Mouse (Mus musculus) forebrain, embryonic 16.5 days (tissue): ENCODE data around the gene Sarnp. TPM values are rescaled to one million over a fixed set of nuclear protein-coding genes. Genes with fewer than 3 reads are reported as not detected.

Source experiments
- ATAC-seq: fragments of 200-750 bp; cut with Nextera tagmentation; 2 replicates; pipeline ENCODE4 v1.8.0; 2017; ENCODE audit warnings: mild to moderate bottlenecking, moderate library complexity
- H3K27ac ChIP-seq: fragments of 300-500 bp; sonication (generic); 2 replicates; pipeline ENCODE4 v1.5.1; 2014; ENCODE audit warnings: low read length, control low read depth
- H3K27me3 ChIP-seq: fragments of 300-500 bp; sonication (generic); replicated peaks from 2 replicates; pipeline ENCODE4 v1.6.1; 2014; ENCODE audit warnings: low read length; ENCODE audit not compliant: control insufficient read depth, insufficient read depth
- H3K36me3 ChIP-seq: fragments of 300-500 bp; sonication (generic); 2 replicates; pipeline ENCODE4 v1.6.1; 2014; ENCODE audit not compliant: control insufficient read depth, insufficient read depth
- H3K4me1 ChIP-seq: fragments of 300-500 bp; sonication (generic); replicated peaks from 2 replicates; pipeline ENCODE4 v1.6.1; 2014; ENCODE audit warnings: low read length; ENCODE audit not compliant: control insufficient read depth, insufficient read depth
- H3K4me2 ChIP-seq: fragments of 300-500 bp; sonication (generic); 2 replicates; pipeline ENCODE4 v1.6.1; 2014; ENCODE audit warnings: mild to moderate bottlenecking, low read length, control low read depth
- H3K4me3 ChIP-seq: fragments of 300-500 bp; sonication (generic); replicated peaks from 2 replicates; pipeline ENCODE4 v1.5.1; 2014; ENCODE audit warnings: mild to moderate bottlenecking, low read length, control low read depth
- H3K9ac ChIP-seq: fragments of 300-500 bp; sonication (generic); replicated peaks from 2 replicates; pipeline ENCODE4 v1.6.1; 2014; ENCODE audit warnings: low read depth, low read length, control low read depth
- H3K9me3 ChIP-seq: fragments of 300-500 bp; sonication (generic); 2 replicates; pipeline ENCODE4 v1.6.1; 2016; ENCODE audit warnings: low read length; ENCODE audit not compliant: control insufficient read depth
- WGBS: fragments of 180-500 bp; shearing (Covaris S2); extraction: QIAGEN DNeasy Blood & Tissue Kit; methylation state at CpG from one replicate; pipeline ENCODE4 v1.1.7; 2014; 5-methylcytosine and 5-hydroxymethylcytosine counted together
- polyA plus RNA-seq: library from polyadenylated mRNA; unstranded; fragments of >200 nt; fragmentation: Nextera tagmentation; extraction: Ambion mirVana; gene quantifications from 2 replicates; pipeline ENCODE4 v1.2.1, GENCODE M21; 2015

The Sarnp gene
- polyA plus RNA-seq: 180 and 194 TPM in 2 replicates

DNA sequence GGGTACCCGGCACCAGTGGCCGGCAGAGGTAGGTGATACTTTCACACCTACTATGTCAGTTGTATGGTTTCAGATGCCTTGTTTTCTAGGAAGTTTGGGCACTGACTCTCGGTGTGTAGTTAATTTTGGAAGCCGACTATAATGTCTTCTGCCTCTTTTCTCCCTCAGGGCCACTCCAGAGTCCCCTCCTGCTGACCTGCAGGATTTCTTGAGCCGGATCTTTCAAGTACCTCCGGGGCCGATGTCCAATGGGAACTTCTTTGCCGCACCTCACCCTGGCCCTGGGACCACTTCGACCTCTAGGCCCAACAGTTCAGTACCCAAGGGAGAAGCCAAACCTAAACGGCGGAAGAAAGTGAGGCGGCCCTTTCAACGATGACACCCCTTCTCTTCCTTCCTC lies at the start of gene Sarnp:
Gene Sarnp, plus strand, starts transcription at position 301 of the 400 bp plus-strand sequence.
- Histone ChIP-seq H3K36me3 (peaks cover 28% of the 10 kb centered on the region), H3K4me1 (peaks cover 5% of the 10 kb centered on the region)
- 94% methylated on average over 13 of the region's 13 CpGs for WGBS

DNA sequence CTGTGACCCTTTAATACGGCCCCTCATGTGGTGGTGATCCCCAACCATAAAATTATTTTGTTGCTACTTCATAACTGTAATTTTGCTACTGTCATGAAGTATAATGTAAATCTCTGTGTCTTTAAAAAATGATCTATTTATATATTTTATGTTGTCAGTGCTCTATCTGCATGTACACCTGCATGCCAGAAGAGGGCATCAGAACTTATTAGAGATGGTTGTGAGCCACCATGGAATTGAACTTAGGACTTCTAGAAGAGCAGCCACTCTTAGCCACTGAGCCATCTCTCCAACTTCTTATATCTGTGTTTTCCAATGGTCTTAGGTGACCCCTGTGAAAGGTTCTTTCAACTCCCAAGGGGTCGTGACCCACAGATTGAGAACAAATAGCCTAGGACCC lies 44.2 kb upstream of the Sarnp start:
- H3K36me3 ChIP-seq: no peaks in the 10 kb centered on the region
- H3K4me2 ChIP-seq: no peak overlapping the region
- no peak overlapping the region for H3K27ac ChIP-seq
- no peaks in the 10 kb centered on the region for H3K27me3 ChIP-seq
- ATAC-seq: no peak
- H3K9me3 ChIP-seq: no peaks in the 10 kb centered on the region
- no peak overlapping the region for H3K4me3 ChIP-seq
- 79% methylated on average over 2 of the region's 2 CpGs for WGBS
- H3K4me1 ChIP-seq: no peaks in the 10 kb centered on the region
- no peak overlapping the region for H3K9ac ChIP-seq

More for the DNA sequence above, at the start of gene Sarnp:
- no peak for ATAC-seq
- H3K9ac ChIP-seq: no peak within 1 kb of the TSS
- H3K27me3 ChIP-seq: no peaks in the 10 kb centered on the region
- no peak within 1 kb of the TSS for H3K4me2 ChIP-seq
- H3K9me3 ChIP-seq: no peaks in the 10 kb centered on the region
- H3K4me3 ChIP-seq: no peak within 1 kb of the TSS
- H3K27ac ChIP-seq: no peak within 1 kb of the TSS

DNA sequence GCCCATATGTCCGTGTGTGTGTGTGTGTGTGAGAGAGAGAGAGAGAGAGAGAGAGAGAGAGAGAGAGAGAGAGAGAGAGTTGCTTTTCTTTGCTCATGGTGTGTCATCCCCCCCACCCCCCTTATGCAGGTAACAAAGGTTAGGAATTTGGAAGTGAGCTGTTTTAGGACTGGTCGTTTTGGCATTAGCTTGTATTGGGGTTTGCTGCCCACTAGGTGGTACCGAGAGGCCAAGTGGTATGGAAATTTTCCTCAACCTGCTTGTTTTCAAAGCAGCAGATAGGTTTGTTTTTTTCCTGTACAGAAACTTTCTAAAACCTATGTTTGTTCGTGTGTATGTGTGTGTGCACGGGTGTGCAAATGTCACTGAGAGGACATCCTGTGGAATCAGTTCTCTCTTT lies 43.4 kb upstream of the Sarnp start:
- Histone ChIP-seq H3K36me3 (no peaks in the 10 kb centered on the region), H3K4me2 (no peak overlapping the region), H3K27me3 (no peaks in the 10 kb centered on the region), H3K27ac (no peak overlapping the region), H3K4me1 (no peaks in the 10 kb centered on the region), H3K4me3 (no peak overlapping the region), H3K9me3 (no peaks in the 10 kb centered on the region), H3K9ac (no peak overlapping the region)
- 25% methylated on average over 5 of the region's 5 CpGs for WGBS
- ATAC-seq: no peak

DNA sequence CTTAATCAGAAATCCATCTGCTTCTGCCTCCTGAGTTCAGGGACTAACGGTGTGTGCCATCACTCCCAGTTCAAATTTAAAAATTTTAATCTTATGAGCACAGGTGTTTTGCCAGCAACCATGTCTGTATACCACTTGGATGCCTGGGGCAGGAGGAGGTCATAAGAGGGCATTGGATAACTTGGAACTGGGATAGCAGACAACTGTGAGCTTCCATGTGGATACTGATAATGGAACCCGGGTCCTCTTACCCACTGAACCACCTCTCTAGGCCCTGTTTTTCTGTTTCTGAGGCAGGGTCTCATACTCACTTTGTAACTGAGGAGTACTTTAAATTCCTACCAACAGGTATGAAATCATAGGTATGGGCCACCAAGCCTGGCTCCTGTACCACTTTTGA lies 38.7 kb upstream of the Sarnp start:
- H3K9ac ChIP-seq: no peak overlapping the region
- no peaks in the 10 kb centered on the region for H3K27me3 ChIP-seq
- H3K4me1 ChIP-seq: no peaks in the 10 kb centered on the region
- no peak overlapping the region for H3K4me2 ChIP-seq
- no peak overlapping the region for H3K27ac ChIP-seq
- no peak overlapping the region for H3K4me3 ChIP-seq
- no peak for ATAC-seq
- 0 out of 2 replicates have a peak, but pooled peaks cover under 1% of the 10 kb centered on the region for H3K9me3 ChIP-seq
- WGBS: 90% methylated on average over 2 of the region's 2 CpGs
- H3K36me3 ChIP-seq: no peaks in the 10 kb centered on the region

DNA sequence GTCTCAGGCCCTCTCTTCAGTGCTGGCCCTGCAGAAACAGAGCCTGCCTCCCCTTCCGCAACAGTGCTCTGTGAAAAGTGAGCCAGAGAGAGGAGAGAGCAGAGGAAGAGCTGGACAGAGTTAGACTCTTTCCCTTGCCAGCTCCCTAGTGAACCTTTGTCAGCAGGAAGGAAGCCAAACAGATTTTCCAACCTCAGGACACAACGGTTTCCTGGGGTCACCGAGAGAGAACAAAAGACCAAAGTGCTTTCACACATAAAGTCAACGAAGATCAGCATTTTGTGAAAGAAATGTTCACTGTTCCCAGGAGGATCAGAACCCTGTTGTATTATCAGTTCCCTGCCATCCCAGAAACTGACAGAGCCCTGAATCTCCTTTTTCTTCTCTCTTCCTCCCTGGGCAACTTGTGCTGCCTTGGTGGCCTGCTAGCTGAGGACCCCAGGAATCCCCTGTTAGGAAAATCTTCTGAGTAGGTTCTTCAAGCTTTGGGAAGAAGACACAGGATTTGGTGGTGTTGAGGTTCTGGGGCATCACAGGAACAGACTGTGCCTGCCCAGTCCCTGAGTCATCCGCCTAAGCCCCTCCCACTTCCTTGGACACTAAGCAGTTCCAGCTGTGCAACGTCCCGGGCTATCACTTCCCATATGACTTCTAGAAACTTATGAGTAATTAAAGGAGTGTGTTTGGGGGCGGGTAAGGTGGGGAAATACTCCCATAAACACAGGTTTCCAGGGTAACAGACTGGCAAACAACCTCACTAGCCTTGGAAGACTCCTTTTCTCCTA lies 37.9 kb upstream of the Sarnp start:
- Histone ChIP-seq H3K9ac (no peak overlapping the region), H3K27me3 (no peaks in the 10 kb centered on the region), H3K4me1 (no peaks in the 10 kb centered on the region), H3K4me3 (no peak overlapping the region), H3K27ac (no peak overlapping the region), H3K4me2 (no peak overlapping the region), H3K9me3 (0 out of 2 replicates have a peak, but pooled peaks cover 5% of the 10 kb centered on the region), H3K36me3 (no peaks in the 10 kb centered on the region)
- ATAC-seq: no peak
- WGBS: 42% methylated on average over 8 of the region's 8 CpGs

DNA sequence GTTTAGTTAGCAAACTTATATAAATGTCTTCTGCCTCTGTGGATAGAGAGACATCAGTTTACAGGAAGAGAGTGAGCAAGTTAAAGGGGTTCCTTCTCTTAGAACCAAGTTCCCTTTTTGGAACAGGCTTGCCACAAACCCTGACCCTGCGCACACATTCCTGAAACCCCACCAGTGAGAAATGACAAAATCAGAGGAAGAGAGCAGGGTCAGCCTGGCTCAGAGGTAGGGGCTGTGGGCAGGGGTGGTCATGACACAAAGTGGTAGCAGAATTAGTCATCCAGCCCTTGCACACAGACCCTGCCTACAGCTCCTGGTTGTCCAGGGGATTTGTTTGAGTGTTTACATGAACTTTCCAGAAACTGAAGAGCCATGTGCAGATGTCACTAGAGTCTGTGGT lies 36.9 kb upstream of the Sarnp start:
- Histone ChIP-seq H3K4me1 (no peaks in the 10 kb centered on the region), H3K36me3 (no peaks in the 10 kb centered on the region), H3K9ac (no peak overlapping the region), H3K4me2 (no peak overlapping the region), H3K27me3 (no peaks in the 10 kb centered on the region), H3K27ac (no peak overlapping the region), H3K9me3 (0 out of 2 replicates have a peak, but pooled peaks cover 7% of the 10 kb centered on the region), H3K4me3 (no peak overlapping the region)
- WGBS: 100% methylated on average over 1 of the region's 1 CpGs
- no peak for ATAC-seq

DNA sequence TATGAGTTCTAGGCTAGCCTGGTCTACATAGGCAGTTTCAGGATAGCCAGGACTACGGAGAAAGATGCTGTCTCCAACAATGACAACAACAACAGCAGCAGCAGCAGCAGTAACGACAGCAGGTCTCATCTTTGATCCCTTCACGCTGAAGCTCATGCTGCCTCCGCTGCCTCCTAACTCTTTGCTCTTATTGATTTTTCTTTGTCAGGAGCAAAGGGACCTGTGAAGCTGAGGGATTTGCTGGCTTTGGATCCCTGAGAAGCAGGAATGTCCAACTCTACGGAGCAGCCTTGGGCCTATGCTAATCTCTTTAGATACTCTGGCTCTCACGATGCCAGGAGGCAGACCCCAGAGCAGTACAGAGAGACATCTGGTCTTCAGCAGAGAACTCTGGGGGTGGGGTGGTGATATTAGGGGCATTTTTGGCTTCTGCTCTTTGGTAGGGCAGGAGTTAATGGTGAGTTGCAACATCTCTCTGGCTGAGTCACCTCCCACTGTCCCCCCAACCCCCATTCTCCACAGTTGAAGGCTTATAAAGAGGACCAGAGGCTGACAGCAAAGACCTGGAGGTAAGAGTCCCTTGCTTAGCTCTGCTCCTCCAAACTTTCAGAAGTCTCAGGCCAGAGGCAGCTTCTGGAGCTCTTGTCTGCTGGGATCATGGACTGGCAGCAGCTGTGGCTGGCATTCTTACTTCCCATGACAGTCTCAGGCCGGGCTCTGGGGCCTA lies 26.6 kb upstream of the Sarnp start, which contains the start of gene Mmp19:
Gene Mmp19, plus strand, starts transcription at position 513 of the 727 bp plus-strand sequence.
- Histone ChIP-seq H3K4me3 (no peak within 1 kb of the TSS), H3K36me3 (no peaks in the 10 kb centered on the region), H3K9me3 (no peaks in the 10 kb centered on the region), H3K4me2 (no peak within 1 kb of the TSS), H3K9ac (no peak within 1 kb of the TSS), H3K27ac (no peak within 1 kb of the TSS), H3K4me1 (no peaks in the 10 kb centered on the region), H3K27me3 (no peaks in the 10 kb centered on the region)
- WGBS: 71% methylated on average over 7 of the region's 7 CpGs
- no peak for ATAC-seq

DNA sequence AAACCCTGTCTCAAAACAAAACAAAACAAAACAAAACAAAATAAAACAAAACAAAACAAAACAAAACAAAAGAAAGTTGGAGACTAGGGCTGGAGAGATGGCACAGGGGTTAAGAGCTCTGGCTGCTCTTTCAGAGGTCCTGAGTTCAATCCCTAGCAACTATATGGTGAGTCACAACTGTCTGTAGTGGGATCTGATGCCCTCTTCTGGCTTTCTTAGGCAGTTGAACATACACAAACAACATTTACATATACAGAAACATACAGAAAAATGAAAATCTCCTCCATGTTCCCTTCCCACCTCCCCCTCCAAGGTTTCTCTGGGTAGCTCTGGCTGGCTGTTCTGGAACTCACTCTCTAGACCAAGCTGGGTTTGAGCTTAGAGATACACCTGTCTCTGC lies 25.1 kb upstream of the Sarnp start:
- Histone ChIP-seq H3K27ac (no peak overlapping the region), H3K4me3 (no peak overlapping the region), H3K27me3 (no peaks in the 10 kb centered on the region), H3K4me1 (no peaks in the 10 kb centered on the region), H3K9me3 (no peaks in the 10 kb centered on the region), H3K9ac (no peak overlapping the region), H3K36me3 (no peaks in the 10 kb centered on the region), H3K4me2 (no peak overlapping the region)
- no peak for ATAC-seq

DNA sequence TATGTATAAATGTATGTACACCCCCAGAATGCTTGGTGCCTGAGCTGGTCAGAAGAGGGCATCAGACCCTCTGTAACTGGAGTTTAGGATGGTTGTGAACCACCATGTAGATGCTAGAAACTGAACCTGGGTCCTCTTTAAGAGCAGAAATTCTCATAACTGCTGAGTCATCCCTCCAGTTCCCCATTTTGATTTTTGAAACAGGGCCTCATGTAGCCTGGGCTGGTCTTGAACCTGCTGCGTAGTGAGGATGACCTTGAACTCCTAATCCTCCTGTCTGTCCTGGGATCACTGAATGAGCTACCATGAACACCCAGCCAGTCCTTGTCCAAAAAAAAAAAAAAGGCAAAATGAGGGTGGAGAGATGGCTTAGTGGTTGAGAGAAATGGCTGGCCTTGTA lies 23.9 kb upstream of the Sarnp start:
- 93% methylated on average over 1 of the region's 1 CpGs for WGBS
- Histone ChIP-seq H3K4me2 (no peak overlapping the region), H3K4me1 (no peaks in the 10 kb centered on the region)

More for the DNA sequence above, 23.9 kb upstream of the Sarnp start:
- H3K27me3 ChIP-seq: no peaks in the 10 kb centered on the region
- no peak overlapping the region for H3K4me3 ChIP-seq
- H3K36me3 ChIP-seq: no peaks in the 10 kb centered on the region
- H3K9ac ChIP-seq: no peak overlapping the region
- no peak for ATAC-seq
- H3K27ac ChIP-seq: no peak overlapping the region
- no peaks in the 10 kb centered on the region for H3K9me3 ChIP-seq
